ENCODE assay signal across 8 mouse cellular contexts in the genomic region with DNA sequence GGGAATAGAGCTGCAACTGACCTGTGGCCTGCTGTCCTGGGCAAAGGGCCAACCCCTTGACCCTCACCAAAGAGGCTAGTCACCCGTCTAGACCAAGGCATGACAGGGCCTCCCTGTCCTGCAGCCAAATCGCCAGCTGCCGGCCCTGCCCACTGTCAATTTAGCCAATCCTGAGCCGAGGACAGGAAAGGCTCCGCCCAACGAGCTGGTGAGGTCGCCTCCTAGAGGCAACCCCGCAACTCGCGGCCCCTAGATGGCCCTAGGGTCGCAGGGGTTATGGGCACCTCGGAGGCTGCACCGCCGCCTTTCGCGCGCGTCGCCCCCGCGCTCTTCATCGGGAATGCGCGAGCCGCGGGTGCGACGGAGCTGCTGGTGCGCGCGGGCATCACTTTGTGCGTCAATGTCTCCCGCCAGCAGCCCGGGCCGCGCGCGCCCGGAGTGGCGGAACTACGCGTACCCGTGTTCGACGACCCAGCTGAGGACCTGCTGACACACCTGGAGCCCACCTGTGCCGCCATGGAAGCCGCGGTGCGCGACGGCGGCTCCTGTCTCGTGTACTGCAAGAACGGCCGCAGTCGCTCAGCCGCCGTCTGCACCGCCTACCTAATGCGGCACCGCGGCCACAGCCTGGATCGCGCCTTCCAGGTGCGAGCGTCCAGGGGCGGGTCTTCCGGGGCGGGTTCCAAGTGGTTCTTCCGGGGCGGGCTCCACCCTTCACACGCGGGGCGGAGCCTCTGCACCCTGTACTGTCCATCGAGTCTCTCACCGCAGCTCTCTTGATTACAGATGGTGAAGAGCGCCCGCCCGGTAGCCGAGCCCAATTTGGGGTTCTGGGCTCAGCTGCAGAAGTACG. TPM values are rescaled to one million over a fixed set of nuclear protein-coding genes. Genes with fewer than 3 reads are reported as not detected.
DNase-seq lines count a peak whose midpoint lies in the region; ATAC-seq lines count a peak whose summit lies in the region.

A gene (plus strand): TSS at position 203 of the 853 bp plus-strand sequence.

- ATAC-seq in inflammation-experienced regulatory T-cells, adult 6 months = peak; percentile 67
- peak; percentile 61 for ATAC-seq in megakaryocyte progenitor cell, adult 5-6 weeks (replicated peaks; ENCODE audit: poor library complexity)

- DNase-seq in adrenal gland, adult 2 months = peak; percentile 96
- DNase-seq in embryo, embryonic 10.5 days (ENCODE audit: low spot score) = peak; percentile 95
- peak; percentile 90 for DNase-seq in gastrocnemius, postnatal 14 days
- peak; percentile 79 to 91 for DNase-seq in left cerebral cortex, postnatal 10 days (ENCODE audit: extremely low spot score in 1 of 2, low spot score in 2 of 2)
- DNase-seq in right cerebral cortex, postnatal 14 days = peak; percentile 76
- peak; percentile 79 to 84 for DNase-seq in urinary bladder, postnatal 4 days (ENCODE audit: low spot score in 2 of 2)

- intact Hi-C loops in gastrocnemius, postnatal 14 days (cut with DNase I; ENCODE audit: low total_unique reads) = no loop called here
- intact Hi-C loops in left cerebral cortex, postnatal 10 days (cut with DNase I) = no loop called here

RNA-seq across cellular contexts. Expression of the gene that starts here (rescaled TPM):
- total RNA-seq in adrenal gland, adult 2 months (2021) = 10 to 100 TPM; 12.5 to 17.2 TPM
- 97.2 and 107 TPM in 2 replicates for polyA plus RNA-seq in adrenal gland, adult 2 months (2012; rRNA removed)
- total RNA-seq in gastrocnemius, postnatal 14 days (2021) = 10 to 100 TPM; 25.7 to 26.0 TPM
- polyA plus RNA-seq in inflammation-experienced regulatory T-cells, adult 6 months (2017; shearing (Covaris generic)) = 1 to 10 TPM; 3.9 to 5.0 (median 4.1) TPM
- 1 to 10 TPM; 7.1 to 7.2 TPM for total RNA-seq in left cerebral cortex, postnatal 10 days (2021)
- 8.5 and 10.0 TPM in 2 replicates for total RNA-seq in megakaryocyte progenitor cell, adult 5-6 weeks (2015)
- 2.2 and 2.9 TPM in 2 replicates for total RNA-seq in megakaryocyte progenitor cell, adult 5-6 weeks (2017)

Comparison
In these comparisons a context has a peak if more than half of its experiments do, and no peak if none do; other contexts are left out.
1. Peak in every context shown above with its lines: DNase-seq and ATAC-seq.
2. RNA of the gene that starts here (polyA plus RNA-seq): 97.2 to 107 TPM in adrenal gland, adult 2 months; 3.9 to 5.0 TPM in inflammation-experienced regulatory T-cells, adult 6 months; every median in the first group is over 10 times any median in the second.